Mouse (Mus musculus) heart, adult 2 months (tissue): ENCODE results near the gene Ska3.

Experiments used
- CTCF ChIP-seq: fragments of 200-600 bp; IDR thresholded peaks from 2 replicates; pipeline ENCODE4 v1.8.1; 2022; ENCODE audit warnings: antibody characterized with exemption, mild to moderate bottlenecking, moderate library complexity
- EP300 ChIP-seq: fragments of 200-500 bp; IDR thresholded peaks from 2 replicates; pipeline ENCODE4 v1.6.1; 2011; ENCODE audit warnings: low read depth, low read length, control low read depth; ENCODE audit not compliant: insufficient read depth

GRCm38 (mm10) chr14:57866676-57867276 lies 40.8 kb upstream of the Ska3 start:
- TF ChIP-seq CTCF (no peak), EP300 (no peak)
